ENCODE assay signal across 22 mouse cellular contexts in genomic region chr3:135091487-135091886, GRCm38 (mm10).
A peak's percentile ranks its signal among the peaks of the same experiment; 100 is the strongest.
DNase-seq lines count a peak whose midpoint lies in the region; ATAC-seq lines count a peak whose summit lies in the region.
"Had no signal": no experiment of that assay in that cellular context is flagged by ENCODE, and none has a peak within 500 bp of the region (broad histone marks: within the 10 kb centered on the region; RNA-seq: fewer than 3 reads in every experiment).

No protein-coding gene starts in this region.

- H3K4me1 ChIP-seq in embryonic facial prominence, embryonic 14.5 days (ENCODE audit: control insufficient read depth, insufficient read depth, low read length): no peaks in the 10 kb centered on the region
- no peaks in the 10 kb centered on the region for H3K4me1 ChIP-seq in embryonic facial prominence, embryonic 10.5 days
- no peaks in the 10 kb centered on the region for H3K4me1 ChIP-seq in forebrain, embryonic 11.5 days (replicated peaks; ENCODE audit: control insufficient read depth, insufficient read depth, low read length)
- H3K4me1 ChIP-seq in forebrain, embryonic 16.5 days (replicated peaks; ENCODE audit: control insufficient read depth, insufficient read depth, low read length): no peaks in the 10 kb centered on the region

- no peaks in the 10 kb centered on the region for H3K27me3 ChIP-seq in embryonic facial prominence, embryonic 14.5 days (replicated peaks; ENCODE audit: control insufficient read depth, insufficient read depth, low read length)
- H3K27me3 ChIP-seq in embryonic facial prominence, embryonic 10.5 days (replicated peaks; ENCODE audit: low read depth, poor library complexity, severe bottlenecking): no peaks in the 10 kb centered on the region
- H3K27me3 ChIP-seq in forebrain, embryonic 11.5 days (ENCODE audit: control insufficient read depth, insufficient read depth, low read length): no peaks in the 10 kb centered on the region
- H3K27me3 ChIP-seq in forebrain, embryonic 16.5 days (replicated peaks; ENCODE audit: control insufficient read depth, insufficient read depth, low read length): no peaks in the 10 kb centered on the region
- H3K27me3 ChIP-seq: CH12.LX, Patski had no signal

- peak; percentile 4 for DNase-seq in embryonic facial prominence, embryonic 14.5 days (ENCODE audit: low spot score)
- no peak for DNase-seq in embryonic facial prominence, embryonic 10.5 days (ENCODE audit: low spot score)
- no peak for DNase-seq in forebrain, embryonic 11.5 days (ENCODE audit: low spot score)
- peak; percentile 7 for DNase-seq in retina, embryonic 14.5 days (ENCODE audit: low spot score)
- peak; percentile 59 for DNase-seq in retina, postnatal 1 day
- no peak for DNase-seq in yolk sac, embryonic 10.5 days (ENCODE audit: low spot score)
- DNase-seq in spleen, postnatal 4 days (ENCODE audit: low spot score in 2 of 2): no peak
- DNase-seq: adrenal gland, adult 2 months; adrenal gland, adult 8-10 months; adrenal gland, postnatal 10 days; adrenal gland, postnatal 14 days; adrenal gland, postnatal 25 days; adrenal gland, postnatal 36 days; B cell, adult 2 months; cerebellum, adult 11 months; cerebellum, adult 11-12 months had no signal

- no peak overlapping the region for H3K9ac ChIP-seq in embryonic facial prominence, embryonic 14.5 days (ENCODE audit: low read depth, low read length)
- no peak overlapping the region for H3K9ac ChIP-seq in forebrain, embryonic 11.5 days (ENCODE audit: low read length)
- H3K9ac ChIP-seq in forebrain, embryonic 16.5 days (replicated peaks; ENCODE audit: low read depth, low read length): no peak overlapping the region

- no peak overlapping the region for H3K27ac ChIP-seq in embryonic facial prominence, embryonic 14.5 days (replicated peaks; ENCODE audit: low read depth, low read length)
- H3K27ac ChIP-seq in embryonic facial prominence, embryonic 10.5 days (replicated peaks): no peak overlapping the region
- H3K27ac ChIP-seq in forebrain, embryonic 11.5 days (ENCODE audit: low read depth, low read length): no peak overlapping the region
- no peak overlapping the region for H3K27ac ChIP-seq in forebrain, embryonic 16.5 days (ENCODE audit: low read length)

- no peaks in the 10 kb centered on the region for H3K36me3 ChIP-seq in embryonic facial prominence, embryonic 14.5 days (ENCODE audit: control insufficient read depth, insufficient read depth, low read length)
- no peaks in the 10 kb centered on the region for H3K36me3 ChIP-seq in embryonic facial prominence, embryonic 10.5 days (replicated peaks)
- no peaks in the 10 kb centered on the region for H3K36me3 ChIP-seq in forebrain, embryonic 11.5 days (ENCODE audit: control insufficient read depth, insufficient read depth, low read length)
- no peaks in the 10 kb centered on the region for H3K36me3 ChIP-seq in forebrain, embryonic 16.5 days (ENCODE audit: control insufficient read depth, insufficient read depth)
- H3K36me3 ChIP-seq: G1E had no signal

- no peaks in the 10 kb centered on the region for H3K9me3 ChIP-seq in embryonic facial prominence, embryonic 14.5 days (ENCODE audit: control insufficient read depth, low read length)
- H3K9me3 ChIP-seq in embryonic facial prominence, embryonic 10.5 days: peaks cover 6% of the 10 kb centered on the region; the same call in 1 of the 2 replicates
- no peaks in the 10 kb centered on the region for H3K9me3 ChIP-seq in forebrain, embryonic 11.5 days (ENCODE audit: control insufficient read depth, low read length)
- H3K9me3 ChIP-seq in forebrain, embryonic 16.5 days (ENCODE audit: control insufficient read depth, low read length): peaks cover 4% of the 10 kb centered on the region; the same call in 1 of the 2 replicates
- H3K9me3 ChIP-seq: G1E had no signal

- H3K4me2 ChIP-seq in embryonic facial prominence, embryonic 14.5 days (ENCODE audit: low read depth, low read length): no peak overlapping the region
- H3K4me2 ChIP-seq in forebrain, embryonic 11.5 days (ENCODE audit: low read depth, low read length, severe bottlenecking): no peak overlapping the region
- no peak overlapping the region for H3K4me2 ChIP-seq in forebrain, embryonic 16.5 days (ENCODE audit: low read length)

- no peak for ATAC-seq in embryonic facial prominence, embryonic 14.5 days (ENCODE audit: low read depth)
- ATAC-seq in forebrain, embryonic 11.5 days (replicated peaks; ENCODE audit: low FRiP score): peak; percentile 63; the same call in 1 of the 2 replicates
- no peak for ATAC-seq in forebrain, embryonic 16.5 days
- ATAC-seq: activated CD4-positive, CD25-positive, alpha-beta regulatory T cell, adult 4 months; CD4-positive, CD25-positive, alpha-beta regulatory T cell, adult 4 months; Patski had no signal

- no peak overlapping the region for H3K4me3 ChIP-seq in embryonic facial prominence, embryonic 14.5 days (ENCODE audit: low read depth, low read length)
- no peak overlapping the region for H3K4me3 ChIP-seq in embryonic facial prominence, embryonic 10.5 days
- no peak overlapping the region for H3K4me3 ChIP-seq in forebrain, embryonic 11.5 days (ENCODE audit: low read depth, low read length)
- no peak overlapping the region for H3K4me3 ChIP-seq in forebrain, embryonic 16.5 days (replicated peaks; ENCODE audit: low read length)

Comparison
In these comparisons a context has a peak if more than half of its experiments do, and no peak if none do; other contexts are left out.
1. DNase-seq: peak in embryonic facial prominence, embryonic 14.5 days (single experiment), retina, embryonic 14.5 days (single experiment) and retina, postnatal 1 day (single experiment); none in embryonic facial prominence, embryonic 10.5 days (single experiment), forebrain, embryonic 11.5 days (single experiment), yolk sac, embryonic 10.5 days (single experiment) and spleen, postnatal 4 days (0 of 2).